Mouse (Mus musculus) adrenal gland, adult 18-20 months (tissue): ENCODE measurements around the gene Vezf1. TPM values are rescaled to one million over a fixed set of nuclear protein-coding genes. Genes with fewer than 3 reads are reported as not detected.

Source experiments
- DNase-seq, 2 experiments: peaks; one replicate each; pipeline ENCODE4 v3.0.0; 2021 to 2022; ENCODE audit warnings: low spot score in 2 of 2
- total RNA-seq, 2 experiments: library from RNA; stranded (reverse); gene quantifications; 1 replicate in 1 of 2; 2 replicates in 1 of 2; pipeline ENCODE4 v1.2.3; 2021

The Vezf1 gene
- total RNA-seq, 2 experiments from 2014 or later: 42.4 to 44.5 TPM

DNA sequence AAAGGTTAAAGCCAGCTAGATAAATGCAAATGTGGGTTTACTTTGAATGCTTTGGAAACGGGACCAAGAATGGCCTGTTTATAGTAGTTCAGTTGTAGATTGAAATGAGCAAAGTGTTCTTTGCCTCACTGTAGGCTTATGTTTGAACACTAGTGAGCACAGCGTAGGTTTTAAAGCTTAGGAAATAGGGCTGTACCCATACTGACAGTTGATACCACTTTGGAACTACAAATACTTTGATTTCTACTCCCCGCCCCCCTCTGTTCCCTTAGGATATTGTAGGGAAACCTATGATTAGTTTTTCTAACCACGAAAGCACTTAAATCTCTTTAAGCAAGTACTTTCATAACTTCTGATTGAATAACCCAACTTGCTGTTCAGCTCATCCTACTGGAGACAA lies 15.4 kb upstream of the Vezf1 start:
- no peak for DNase-seq

DNA sequence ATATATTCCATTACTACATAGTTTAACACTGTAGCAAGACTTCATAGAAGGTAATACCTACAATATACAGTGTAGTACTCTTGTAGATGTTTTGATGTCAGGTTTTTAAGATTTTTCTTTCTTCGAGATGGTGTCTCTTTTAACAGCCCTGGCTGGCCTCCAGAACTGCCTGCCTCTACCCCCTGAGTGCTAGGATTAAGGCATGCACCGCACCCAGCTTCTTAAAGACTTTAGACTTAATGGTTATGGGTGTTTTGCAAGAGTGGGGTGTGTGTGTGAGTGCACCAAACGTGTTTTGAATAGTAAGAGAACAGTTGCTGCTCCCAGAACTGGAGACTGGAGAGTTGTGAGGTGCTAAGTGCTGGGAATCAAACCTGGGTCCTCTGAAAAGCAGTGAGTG lies 14.3 kb upstream of the Vezf1 start:
- no peak for DNase-seq

DNA sequence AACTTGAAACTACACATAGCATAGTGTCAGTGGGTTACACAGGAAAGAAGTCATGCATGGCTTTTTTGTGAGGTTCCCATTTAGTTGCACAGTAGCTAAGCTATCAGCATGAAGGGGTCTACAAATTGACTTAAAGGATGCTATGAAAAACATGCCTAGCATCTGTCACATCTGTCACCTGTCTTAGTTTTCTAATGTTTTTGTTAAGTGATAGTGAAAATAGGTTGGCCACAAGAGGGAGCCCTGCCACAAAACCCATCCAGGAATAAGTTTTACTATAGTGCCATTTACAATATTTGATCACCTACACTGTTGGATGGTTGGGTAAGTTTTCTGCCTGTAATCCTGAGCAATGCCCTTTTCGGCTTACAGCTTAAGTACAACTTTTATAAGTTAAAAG lies 13.5 kb upstream of the Vezf1 start:
- peak in 1 of 2 experiments; percentile 53 for DNase-seq

DNA sequence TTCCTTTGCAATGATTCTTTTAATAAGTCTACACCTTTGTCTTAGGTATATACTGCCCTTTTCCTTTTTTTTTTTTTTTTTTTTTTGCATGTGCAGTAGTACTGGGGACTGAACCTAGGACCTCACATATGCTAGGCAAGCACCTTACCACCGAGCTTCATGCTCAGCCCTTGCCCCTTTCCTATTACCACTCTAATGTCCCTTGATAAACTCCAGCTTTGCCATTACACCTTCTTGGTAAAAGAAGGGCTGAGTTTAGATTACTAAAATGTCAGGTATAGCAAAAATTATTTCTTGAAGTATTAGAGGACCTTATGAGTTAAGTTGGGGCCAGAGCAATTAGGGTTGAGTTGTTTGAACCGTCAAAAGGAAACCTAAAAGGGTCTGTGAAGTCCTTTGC lies 12.3 kb upstream of the Vezf1 start:
- no peak for DNase-seq

DNA sequence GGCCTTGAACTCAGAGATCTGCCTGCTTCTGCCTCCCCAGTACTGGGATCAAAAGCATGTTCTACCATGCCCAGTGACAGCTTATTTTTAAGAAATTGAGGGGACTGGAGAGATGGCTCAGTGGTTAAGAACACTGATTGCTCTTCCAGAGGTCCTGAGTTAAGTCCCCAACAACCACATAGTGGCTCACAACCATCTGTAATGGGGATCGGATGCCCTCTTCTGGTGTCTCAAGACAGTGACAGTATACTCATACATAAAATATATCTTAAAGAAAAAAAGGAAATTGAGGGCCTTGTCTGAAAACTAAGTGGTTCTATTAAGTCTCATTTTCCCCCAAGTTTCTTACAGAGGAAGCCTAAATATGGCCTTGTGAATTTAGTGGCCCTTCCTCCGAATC lies 10.3 kb upstream of the Vezf1 start:
- DNase-seq: no peak

DNA sequence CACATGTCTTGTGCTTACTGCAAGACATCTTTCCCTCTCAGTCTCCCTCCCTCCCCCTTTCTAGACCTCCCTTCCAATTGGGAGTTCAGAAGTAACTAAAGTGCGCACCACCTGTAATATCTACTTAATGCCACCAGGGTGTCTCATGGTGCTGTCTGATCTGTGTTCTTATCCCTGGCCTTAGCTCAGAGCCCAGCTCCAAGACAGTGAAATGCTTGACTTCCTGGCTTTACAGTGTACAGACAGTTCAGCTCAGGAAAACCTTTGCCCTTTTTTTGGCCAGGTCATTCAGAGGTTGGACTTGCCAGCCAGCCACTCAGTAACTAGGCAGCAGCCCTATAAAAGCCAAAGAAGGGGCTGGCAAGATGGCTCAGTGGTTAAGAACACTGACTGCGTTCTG lies 8.9 kb upstream of the Vezf1 start:
- DNase-seq: no peak

DNA sequence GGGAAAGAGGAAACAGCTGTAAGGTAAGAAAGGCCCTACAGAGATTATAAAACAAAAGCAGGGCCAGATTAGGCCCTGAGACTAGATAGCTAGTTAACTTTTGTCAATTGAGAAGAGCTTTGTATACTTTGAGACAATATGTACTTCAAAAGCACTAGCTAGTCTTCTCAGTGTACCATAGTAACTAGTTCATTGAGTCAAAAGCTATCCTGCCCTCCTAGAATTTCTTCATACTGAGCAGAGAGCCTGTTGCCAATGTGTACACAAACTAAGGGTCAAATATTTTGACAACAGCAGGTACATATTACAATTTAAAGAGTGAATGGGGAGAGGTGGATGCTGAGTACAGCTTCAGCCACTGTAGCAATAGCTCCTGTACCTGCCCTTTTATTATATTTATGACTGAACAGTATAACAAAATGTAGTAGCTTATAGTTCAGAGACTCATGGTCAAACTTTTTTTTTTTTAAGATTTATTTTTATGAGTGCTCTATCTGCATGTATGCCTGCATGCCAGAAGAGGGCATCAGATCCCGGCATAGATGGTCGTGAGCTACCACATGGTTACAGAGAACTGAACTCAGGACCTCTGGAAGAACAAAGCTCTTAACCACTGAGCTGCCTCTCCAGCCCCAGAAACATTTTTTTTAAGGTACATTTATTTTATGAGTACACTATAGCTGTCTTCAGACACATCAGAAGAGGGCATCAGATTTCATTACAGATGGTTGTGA lies 6.0 kb upstream of the Vezf1 start:
- DNase-seq: no peak

DNA sequence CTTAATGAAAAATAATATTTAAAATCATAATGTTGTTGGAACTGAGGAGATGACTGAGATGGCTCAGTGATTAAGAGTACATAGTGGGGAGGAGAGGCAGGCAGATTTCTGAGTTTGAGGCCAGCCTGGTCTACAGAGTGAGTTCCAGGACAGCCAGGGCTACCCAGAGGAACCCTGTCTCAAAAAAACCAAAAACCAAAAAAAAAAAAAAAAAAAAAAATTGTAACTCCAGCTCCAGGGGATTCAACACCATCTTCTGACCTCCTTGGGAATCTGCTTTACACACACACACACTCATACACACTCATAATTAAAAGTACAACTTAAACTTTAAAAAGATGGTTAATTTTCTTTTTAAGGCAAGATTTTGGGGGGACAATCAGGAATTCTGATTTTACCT lies 2.3 kb upstream of the Vezf1 start:
- no peak for DNase-seq

DNA sequence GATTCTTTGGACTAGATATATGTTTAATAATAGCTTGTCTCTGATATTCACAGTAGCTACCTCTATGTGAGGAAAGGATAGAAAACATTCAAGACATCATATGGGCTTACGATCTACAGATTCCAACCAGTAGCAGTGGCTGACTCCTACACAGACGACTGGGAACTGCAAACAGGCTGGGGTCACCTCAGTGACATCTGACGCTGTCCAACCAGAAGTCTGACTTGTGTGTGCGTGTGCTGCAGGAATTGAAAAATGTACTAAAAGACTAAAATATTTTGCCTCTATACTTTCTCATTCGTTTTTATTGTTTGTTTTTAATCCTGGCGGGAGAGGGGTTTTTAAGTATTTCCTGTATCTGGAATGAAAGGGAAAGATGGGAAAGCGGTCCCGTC lies 891 bp upstream of the Vezf1 start:
- no peak for DNase-seq

DNA sequence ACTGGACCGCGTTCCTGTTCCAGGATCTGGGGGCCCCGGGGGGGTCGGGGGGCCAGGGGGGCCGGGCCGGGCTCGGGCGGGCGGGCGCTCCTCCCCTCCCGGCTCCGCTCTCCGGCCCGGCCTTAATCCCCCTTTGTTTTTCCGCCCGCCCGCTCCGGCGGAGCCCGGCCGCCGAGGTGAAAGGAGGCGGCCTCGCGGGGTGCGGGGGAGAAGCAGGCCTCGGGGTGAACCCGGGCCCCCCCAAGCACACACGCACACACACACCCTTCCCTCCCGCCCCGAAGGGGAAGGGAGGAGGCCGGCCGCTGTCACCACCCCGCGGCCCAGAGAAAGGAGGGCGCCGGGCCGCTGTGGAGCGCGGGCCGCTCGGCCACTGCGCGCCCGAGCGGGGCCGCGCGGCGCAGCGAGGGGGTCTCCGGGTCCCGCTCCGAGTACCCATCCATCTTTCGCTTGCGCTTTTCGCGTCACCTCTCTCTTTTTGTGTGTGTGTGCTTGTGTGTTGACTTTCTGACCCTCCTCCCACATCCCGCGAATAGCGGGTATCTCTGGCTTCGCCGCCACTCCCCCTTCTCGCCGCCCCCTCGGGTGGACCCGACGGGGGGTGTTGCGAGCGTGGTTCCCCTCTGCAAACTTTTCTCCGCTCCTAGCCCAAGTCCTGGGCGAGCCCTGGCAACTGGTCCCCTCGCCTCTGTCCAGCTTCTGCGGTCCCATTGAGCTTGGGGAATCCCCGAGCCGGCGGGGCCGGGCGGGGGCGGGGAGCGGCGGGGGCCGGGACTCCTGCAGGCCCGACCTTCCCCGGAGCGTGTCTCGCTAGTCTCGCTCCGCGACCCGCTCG lies 549 bp downstream of the Vezf1 start:
- DNase-seq: peak; percentile 74 to 75

DNA sequence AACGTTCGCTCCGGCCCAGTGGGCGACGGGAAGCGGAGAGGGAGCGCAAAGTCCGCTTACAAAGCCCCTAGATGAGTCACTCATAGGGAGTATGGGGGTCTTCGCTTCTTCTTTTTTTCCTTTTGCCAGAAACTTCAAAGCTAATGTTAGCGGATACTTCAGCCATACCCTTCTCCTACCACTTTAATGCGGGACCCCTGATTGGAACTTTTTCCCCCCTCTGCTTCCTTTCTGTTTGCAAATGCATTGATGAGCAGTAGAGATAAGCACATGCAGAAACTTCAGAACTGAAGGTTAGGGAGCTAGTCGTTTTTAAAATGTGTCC lies 1.1 kb downstream of the Vezf1 start:
- DNase-seq: no peak

DNA sequence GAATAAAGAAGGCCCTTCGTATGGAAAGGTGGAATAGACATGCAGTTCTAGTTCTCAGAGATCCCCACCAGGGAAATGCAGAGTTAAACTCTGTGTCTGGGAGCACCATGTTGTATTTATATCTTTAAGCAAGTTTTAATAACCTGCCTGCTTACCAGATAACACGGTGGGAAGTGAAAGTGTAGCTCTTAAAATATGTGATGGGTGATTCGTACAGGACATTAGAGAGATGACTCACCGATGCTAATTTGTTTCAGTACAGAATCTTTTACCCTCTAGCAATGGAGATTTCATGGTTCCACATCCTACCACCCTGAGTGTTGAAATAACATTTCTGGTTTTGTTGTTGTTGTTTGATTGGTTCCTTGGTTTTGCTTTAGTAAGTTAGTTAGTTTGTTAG lies 2.3 kb downstream of the Vezf1 start:
- DNase-seq: no peak

DNA sequence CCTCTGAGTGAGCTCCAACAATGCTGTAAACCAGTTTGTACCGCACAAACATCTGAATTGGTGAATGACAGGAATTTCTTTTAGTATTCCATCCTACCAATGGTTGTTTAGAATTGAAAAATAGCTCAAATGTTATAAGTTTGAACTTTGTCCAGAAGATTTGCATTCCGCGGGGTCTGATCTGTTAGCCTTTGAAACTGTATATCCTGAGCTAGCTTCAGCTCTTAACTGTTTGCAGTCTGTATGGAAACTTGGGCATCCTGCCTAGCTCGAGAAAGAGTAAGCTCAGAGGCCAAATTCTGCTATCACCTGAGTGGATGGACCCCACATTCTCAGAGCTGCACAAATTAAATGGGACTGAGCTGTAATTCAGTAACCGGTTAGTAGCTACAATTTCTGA lies 3.0 kb downstream of the Vezf1 start:
- no peak for DNase-seq

DNA sequence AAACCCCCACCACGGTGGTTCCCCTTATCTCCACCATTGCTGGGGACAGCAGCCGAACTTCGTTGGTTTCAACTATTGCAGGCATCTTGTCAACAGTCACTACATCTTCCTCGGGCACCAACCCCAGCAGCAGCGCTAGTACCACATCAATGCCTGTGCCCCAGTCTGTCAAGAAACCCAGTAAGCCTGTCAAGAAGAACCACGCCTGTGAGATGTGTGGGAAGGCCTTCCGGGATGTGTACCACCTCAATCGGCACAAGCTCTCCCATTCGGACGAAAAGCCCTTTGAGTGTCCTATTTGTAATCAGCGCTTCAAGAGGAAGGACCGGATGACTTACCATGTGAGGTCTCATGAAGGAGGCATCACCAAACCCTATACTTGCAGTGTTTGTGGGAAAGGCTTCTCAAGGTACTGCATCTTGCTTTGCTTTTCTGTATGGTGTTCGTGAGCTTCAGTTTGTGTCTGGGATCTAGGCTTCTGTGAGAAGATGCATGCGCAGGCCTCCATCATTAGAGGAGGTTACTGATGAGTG lies 5.3 kb downstream of the Vezf1 start:
- no peak for DNase-seq

DNA sequence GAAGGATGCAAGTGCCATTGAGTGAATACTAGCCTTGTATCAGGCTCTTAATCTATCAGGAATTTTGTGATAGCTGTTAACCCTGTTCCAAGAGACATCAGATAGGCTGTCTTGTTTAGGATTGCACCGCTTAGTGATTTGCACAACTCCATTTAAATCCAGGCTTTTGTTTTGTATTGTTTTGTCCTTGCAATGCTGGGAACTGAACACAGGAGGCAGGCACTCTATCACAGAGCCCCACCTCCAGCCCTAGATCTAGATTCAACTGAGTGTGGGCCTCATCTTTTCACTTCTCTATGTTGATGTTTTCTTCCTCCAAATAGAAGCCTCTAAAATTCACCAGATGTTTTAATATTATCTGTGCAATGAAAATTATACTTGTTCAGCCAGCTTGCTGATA lies 7.6 kb downstream of the Vezf1 start:
- no peak for DNase-seq

DNA sequence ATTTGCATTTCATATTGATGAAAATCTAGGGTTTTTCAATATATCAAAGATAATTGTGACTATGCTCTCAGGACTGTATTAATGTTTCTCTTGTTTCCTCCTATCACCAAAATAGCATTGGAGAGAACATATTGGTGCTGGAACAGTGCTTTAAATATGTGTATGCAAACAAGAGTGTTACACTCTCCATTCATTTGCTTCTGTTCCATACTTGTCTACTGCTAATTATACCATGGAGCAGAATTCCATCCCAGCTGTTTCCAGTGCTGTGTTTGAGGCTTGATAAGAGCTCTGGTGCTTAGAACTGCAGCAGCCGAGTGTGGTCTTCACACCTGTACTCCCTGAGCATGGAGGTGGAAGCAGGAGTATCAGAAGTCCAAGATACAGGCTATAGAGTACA lies 8.3 kb downstream of the Vezf1 start:
- DNase-seq: no peak

DNA sequence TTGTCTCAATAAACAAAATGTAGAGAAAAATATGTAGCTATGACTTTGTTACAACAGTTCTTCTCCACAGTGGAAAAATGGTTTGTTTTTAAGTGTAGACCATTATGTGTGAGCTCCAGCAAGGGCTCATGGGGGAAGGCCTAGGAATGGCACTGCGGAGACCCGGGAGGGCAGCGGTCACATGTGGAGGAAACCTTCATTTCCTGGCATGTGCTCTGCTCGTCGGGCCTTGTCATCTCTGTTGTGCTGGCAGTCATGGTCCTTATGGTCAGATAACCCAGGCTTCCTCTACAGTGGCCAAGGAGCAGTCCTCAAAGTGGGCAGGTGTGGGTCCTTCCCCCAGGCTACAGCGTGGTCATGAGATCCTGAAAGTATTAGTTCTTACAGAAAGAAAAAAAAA lies 15.6 kb downstream of the Vezf1 start:
- no peak for DNase-seq

DNA sequence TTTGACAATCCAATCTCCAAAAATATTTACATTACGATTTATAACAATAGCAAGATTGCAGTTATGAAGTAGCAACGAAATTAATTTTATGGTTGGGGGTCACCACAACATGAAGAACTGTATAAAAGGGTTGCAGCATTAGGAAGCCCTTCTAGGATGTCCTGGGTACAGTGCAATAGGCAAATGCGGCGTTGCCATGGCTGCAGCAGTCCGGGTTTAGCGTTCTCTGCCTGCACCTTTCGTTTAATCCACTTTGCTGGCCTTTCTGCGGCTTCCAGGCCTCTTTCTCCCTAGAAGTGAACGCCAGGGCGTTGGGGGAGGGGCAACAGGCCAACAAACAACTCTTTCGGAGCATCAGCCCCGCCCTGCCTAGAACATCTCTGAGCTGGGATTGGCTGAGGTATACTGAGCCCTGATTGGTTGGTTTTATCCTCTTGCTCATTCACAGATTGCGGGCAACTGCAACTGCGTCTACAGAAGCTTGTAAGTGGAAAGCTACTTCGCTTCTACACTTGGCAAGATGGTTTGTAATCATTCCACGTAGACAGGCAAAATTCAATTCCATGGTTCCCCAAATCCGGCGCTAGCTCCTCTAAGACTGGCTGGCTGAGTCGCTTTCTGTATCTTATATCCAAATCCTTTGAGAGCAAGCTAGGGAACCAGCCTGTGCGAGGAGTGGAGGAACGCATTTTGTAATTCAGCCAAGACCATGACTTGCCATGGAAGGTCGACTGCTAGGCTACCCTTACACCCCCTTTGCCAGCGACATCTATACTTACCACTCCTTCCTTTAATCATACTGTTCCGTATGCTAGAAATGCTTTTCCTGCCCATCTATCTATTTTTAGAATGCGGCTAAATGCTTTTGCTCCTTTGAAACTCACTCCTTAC lies 18.9 kb downstream of the Vezf1 start:
- peak; percentile 82 to 83 for DNase-seq

DNA sequence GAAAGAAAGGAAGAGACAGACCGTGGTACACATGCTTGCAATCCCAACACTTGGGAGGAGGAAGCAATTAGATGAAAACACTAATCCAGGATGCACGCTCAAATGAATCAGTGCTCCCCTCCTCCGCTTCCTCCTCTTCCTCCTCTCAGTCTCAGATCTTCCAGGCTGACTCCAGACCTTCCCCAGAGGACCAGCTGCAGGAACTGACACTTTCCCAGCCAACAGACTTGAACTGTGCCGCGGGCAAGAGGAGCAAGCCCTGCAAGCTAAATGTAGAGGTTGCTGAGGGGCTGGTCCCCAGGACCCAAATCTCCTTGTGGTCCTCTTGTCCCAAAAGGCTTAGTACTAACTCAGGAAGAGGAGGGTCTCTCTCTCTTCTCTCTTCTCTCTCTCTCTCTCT lies 21.1 kb downstream of the Vezf1 start:
- no peak for DNase-seq

DNA sequence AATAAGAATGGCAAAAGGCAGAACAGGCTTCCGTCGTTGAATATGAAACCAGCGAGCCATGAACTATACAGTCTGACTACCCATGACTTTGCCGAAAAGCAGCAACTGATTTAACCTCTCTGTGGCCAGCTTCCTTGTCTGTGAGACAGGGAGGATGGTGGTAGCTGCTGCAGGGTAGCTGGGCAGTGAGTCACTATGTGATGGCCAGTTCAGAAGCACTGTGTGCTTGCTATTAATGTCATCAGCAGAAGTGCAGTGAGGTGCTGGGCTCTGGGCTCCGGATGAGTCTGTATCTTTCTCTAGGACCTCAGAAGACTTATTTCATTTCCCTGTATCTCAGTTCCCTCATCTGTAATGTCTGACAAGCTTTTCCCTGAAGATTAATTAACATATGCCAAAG lies 22.2 kb downstream of the Vezf1 start:
- no peak for DNase-seq

DNA sequence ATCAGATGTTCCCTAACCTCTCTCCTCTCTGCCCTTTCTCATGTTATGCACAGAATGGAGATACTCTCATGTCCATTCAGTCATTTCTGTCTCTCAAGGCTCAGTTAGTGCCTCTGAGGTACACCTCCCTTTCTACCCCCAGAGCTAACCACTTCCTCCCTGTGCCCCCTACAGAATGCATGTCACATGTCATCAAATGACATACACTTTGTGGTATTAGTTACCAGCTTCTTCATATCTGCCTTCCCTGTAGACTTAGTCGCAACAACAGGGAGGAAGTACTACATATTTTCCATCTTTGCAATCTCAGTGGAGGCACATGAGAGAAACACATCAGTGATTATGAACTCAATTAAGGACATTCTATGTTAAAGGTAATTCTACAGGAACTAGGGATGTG lies 23.9 kb downstream of the Vezf1 start:
- DNase-seq: no peak

DNA sequence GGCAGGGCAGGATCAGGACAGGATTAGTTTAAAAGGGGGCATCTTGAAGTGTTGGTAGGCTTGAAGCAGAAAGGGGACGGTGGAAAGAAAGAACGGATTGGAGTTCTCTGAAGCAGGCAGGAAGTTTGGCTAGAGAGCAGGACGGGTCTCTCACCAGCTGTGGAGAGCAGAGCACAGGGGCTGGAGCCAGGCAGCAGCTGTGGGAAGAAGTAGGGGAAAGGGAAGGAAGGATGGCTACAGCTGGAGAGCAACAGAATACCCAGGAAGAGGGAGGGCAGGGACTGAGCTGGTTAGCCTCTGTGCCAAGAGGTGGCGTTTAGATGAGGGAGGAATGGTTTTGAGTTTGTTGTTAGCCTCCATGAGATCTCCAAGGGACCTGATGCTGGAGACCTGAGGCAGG lies 29.1 kb downstream of the Vezf1 start:
- no peak for DNase-seq
